Mouse (Mus musculus) mouse embryonic stem cell (cell line): ENCODE measurements around the gene Gm3115.
"Not testable (repeated sequence)": the region's sequence is repeated elsewhere in the genome, so short reads cannot be mapped to it uniquely, and the experiment has no call there.

Experiments used
- in situ Hi-C, 2 experiments: fragments of 300-500 bp; cut with MboI; formaldehyde crosslinking; loops; 1 replicate in 1 of 2; 3 replicates in 1 of 2; pipeline ENCODE4 v1.14.3; 2019 to 2020; ENCODE audit warnings: low sequenced_read_pairs in 2 of 2, low pct_unique_long_range_greater_than_20kb in 1 of 2, mixed read lengths in 1 of 2; ENCODE audit not compliant: unreplicated experiment in 1 of 2

Gm3115 gene

DNA sequence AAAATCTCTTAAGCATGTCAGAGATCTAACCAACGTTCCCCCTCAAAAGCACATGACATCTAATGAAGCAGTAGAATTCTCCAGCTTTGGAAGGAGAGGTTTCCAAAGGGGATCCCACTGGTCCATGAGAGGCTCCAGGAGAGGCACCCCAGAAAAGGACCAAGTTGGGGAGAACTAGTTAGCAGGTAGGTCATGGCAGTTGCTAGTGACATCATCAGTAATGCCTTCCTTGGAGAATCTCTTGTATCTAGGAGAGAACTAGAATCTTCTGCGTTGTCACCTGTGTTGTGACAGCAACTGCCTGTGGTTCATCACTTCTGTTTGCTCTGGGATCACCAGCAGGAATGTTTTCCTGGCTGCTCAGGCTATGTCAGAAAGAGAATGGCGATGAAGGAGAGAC lies at the start of gene Gm3115:
Gene Gm3115 (plus strand): TSS at position 301 of the 400 bp plus-strand sequence.
- in situ Hi-C loops = not testable (repeated sequence)

DNA sequence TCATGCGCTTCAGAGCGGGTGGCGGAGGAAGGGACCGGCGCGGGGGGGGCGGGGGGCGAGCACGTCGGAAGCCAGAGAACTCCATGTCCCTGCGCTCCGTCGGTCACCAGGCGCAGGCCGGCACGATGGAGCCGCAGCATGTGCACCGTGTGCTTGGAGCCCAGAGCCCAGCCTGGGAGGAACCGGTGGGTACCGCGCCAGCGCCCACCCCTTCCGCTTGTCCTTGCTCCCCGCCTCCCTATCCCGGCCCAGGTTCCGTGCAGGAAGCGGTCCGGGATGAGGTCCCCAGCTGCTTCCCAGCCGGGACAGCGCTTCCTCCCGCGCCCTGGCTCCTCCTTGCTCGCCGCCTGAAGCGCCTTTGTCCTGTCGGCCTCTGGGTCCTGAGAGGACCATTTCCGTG lies 26.5 kb downstream of the Gm3115 start, which contains the start of gene Gm8108:
Gene Gm8108 (plus strand): TSS at position 101 of the 400 bp plus-strand sequence.
- in situ Hi-C loops = not testable (repeated sequence)

DNA sequence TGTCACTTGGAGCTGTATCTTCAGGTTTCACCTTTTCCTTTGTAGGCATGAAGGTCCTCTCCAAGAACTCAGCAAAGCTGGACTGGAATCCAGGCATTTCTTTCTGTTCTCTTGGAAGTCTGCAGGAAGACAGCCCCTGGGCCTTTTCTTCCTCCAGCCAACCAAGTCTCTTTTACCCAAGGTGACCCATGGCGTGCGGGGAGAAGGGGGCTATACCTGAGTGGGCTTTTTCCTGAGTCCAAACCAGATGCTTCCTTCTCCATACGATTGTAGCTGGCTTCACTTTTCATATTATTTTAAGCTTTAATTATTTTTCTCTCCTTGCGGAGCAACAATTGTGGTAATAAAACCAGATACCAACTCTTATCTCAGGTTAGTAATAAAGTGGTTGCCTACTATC lies 57.7 kb downstream of the Gm3115 start:
- in situ Hi-C loops = not testable (repeated sequence)
